Mouse (Mus musculus) right cerebral cortex, postnatal 25 days (tissue): ENCODE measurements at regions not wholly inside any gene's neighbourhood (a gene's known extent, or its start where the extent isn't known, plus 50 kb on each side); places are given as distances from the start of the nearest gene placed in this dataset.

Experiments used
- DNase-seq: peaks from one replicate; pipeline ENCODE4 v3.0.0; 2022

- no peak for DNase-seq
Measured at GRCm38 (mm10) chr9:117967080-117967479, 73.2 kb upstream of the Azi2 start.

- DNase-seq = no peak
Measured at GRCm38 (mm10) chr9:117966326-117966989, 73.8 kb upstream of the Azi2 start.

- no peak for DNase-seq
Measured at GRCm38 (mm10) chr9:117962088-117963030, 77.9 kb upstream of the Azi2 start.

- DNase-seq = no peak
Measured at GRCm38 (mm10) chr9:117959845-117960244, 80.5 kb upstream of the Azi2 start.

- DNase-seq = no peak
Measured at GRCm38 (mm10) chr9:117957195-117957594, 83.1 kb upstream of the Azi2 start.

GRCm38 (mm10) chr9:117956691-117957090 lies 83.6 kb upstream of the Azi2 start:
- no peak for DNase-seq

- no peak for DNase-seq
Measured at GRCm38 (mm10) chr9:117927466-117927847, 112.8 kb upstream of the Azi2 start.

GRCm38 (mm10) chr9:117926700-117927465 lies 113.4 kb upstream of the Azi2 start:
- peak; percentile 8 for DNase-seq

- no peak for DNase-seq
Measured at GRCm38 (mm10) chr9:117922992-117923391, 117.3 kb upstream of the Azi2 start.

GRCm38 (mm10) chr9:117907895-117908424 lies 132.3 kb upstream of the Azi2 start:
- DNase-seq = no peak

GRCm38 (mm10) chr9:117905045-117905747 lies 135.1 kb upstream of the Azi2 start:
- no peak for DNase-seq

GRCm38 (mm10) chr9:117904621-117905020 lies 135.7 kb upstream of the Azi2 start:
- DNase-seq = no peak

- DNase-seq = peak; percentile 29
Measured at GRCm38 (mm10) chr9:117903025-117903424, 137.3 kb upstream of the Azi2 start.

- no peak for DNase-seq
Measured at GRCm38 (mm10) chr9:117902239-117902939, 137.9 kb upstream of the Azi2 start.

GRCm38 (mm10) chr9:117900631-117901030 lies 139.7 kb upstream of the Azi2 start:
- DNase-seq = no peak

GRCm38 (mm10) chr9:117896517-117896916 lies 143.8 kb upstream of the Azi2 start:
- DNase-seq = no peak

GRCm38 (mm10) chr9:117892601-117893000 lies 147.7 kb upstream of the Azi2 start:
- DNase-seq = no peak

- no peak for DNase-seq
Measured at GRCm38 (mm10) chr9:117873172-117873571, 167.1 kb upstream of the Azi2 start.

GRCm38 (mm10) chr9:117872387-117873081 lies 167.8 kb upstream of the Azi2 start:
- peak; percentile 41 for DNase-seq

- peak; percentile 24 for DNase-seq
Measured at GRCm38 (mm10) chr9:117872021-117872386, 168.3 kb upstream of the Azi2 start.

- DNase-seq = peak; percentile 14
Measured at GRCm38 (mm10) chr9:117870616-117871015, 169.7 kb upstream of the Azi2 start.
